Mouse (Mus musculus) stomach, postnatal 0 days (tissue): ENCODE measurements around the gene Rbms3. TPM values are rescaled to one million over a fixed set of nuclear protein-coding genes. Genes with fewer than 3 reads are reported as not detected.

ENCODE experiments used
- ATAC-seq: fragments of 200-750 bp; cut with Nextera tagmentation; 2 replicates; pipeline ENCODE4 v1.8.0; 2017; ENCODE audit not compliant: low FRiP score, low TSS enrichment
- DNase-seq: peaks from one replicate; pipeline ENCODE4 v3.0.0-alpha.2; 2016; ENCODE audit warnings: low spot score
- H3K27ac ChIP-seq: fragments of 300-500 bp; sonication (generic); replicated peaks from 2 replicates; pipeline ENCODE4 v1.5.1; 2014; ENCODE audit warnings: mild to moderate bottlenecking, control low read depth
- H3K27me3 ChIP-seq: fragments of 300-500 bp; sonication (generic); 2 replicates; pipeline ENCODE4 v1.6.1; 2014; ENCODE audit warnings: low read length; ENCODE audit not compliant: control insufficient read depth, insufficient read depth
- H3K36me3 ChIP-seq: fragments of 300-500 bp; sonication (generic); 2 replicates; pipeline ENCODE4 v1.6.1; 2014; ENCODE audit warnings: low read length, mixed read lengths; ENCODE audit not compliant: control insufficient read depth, insufficient read depth
- H3K4me1 ChIP-seq: fragments of 300-500 bp; sonication (generic); replicated peaks from 2 replicates; pipeline ENCODE4 v1.6.1; 2014; ENCODE audit warnings: antibody characterized with exemption; ENCODE audit not compliant: control insufficient read depth, insufficient read depth
- H3K4me2 ChIP-seq: fragments of 300-500 bp; sonication (generic); replicated peaks from 2 replicates; pipeline ENCODE4 v1.6.1; 2014; ENCODE audit warnings: low read depth, mild to moderate bottlenecking, control low read depth, moderate library complexity
- H3K4me3 ChIP-seq: fragments of 300-500 bp; sonication (generic); 2 replicates; pipeline ENCODE4 v1.5.1; 2014; ENCODE audit warnings: low read depth, low read length, control low read depth
- H3K9ac ChIP-seq: fragments of 300-500 bp; sonication (generic); 2 replicates; pipeline ENCODE4 v1.6.1; 2014; ENCODE audit warnings: mild to moderate bottlenecking, low read length, control low read depth, mixed read lengths
- H3K9me3 ChIP-seq: fragments of 300-500 bp; sonication (generic); 2 replicates; pipeline ENCODE4 v1.6.1; 2016; ENCODE audit warnings: low read length; ENCODE audit not compliant: control insufficient read depth
- CTCF ChIP-seq: IDR thresholded peaks from 2 replicates; pipeline ENCODE4 v1.5.1; 2016; ENCODE audit warnings: antibody characterized with exemption, low read depth, mild to moderate bottlenecking, moderate library complexity
- EP300 ChIP-seq: optimal IDR thresholded peaks from 2 replicates; pipeline ENCODE3; 2016; ENCODE audit warnings: antibody characterized with exemption
- WGBS: fragments of 180-500 bp; shearing (Covaris S2); extraction: QIAGEN DNeasy Blood & Tissue Kit; methylation state at CpG from one replicate; pipeline ENCODE4 v1.1.7; 2014; 5-methylcytosine and 5-hydroxymethylcytosine counted together
- polyA plus RNA-seq: library from polyadenylated mRNA; unstranded; fragments of >200 nt; fragmentation: Nextera tagmentation; extraction: Ambion mirVana; gene quantifications from 2 replicates; pipeline ENCODE4 v1.2.1, GENCODE M21; 2015

The Rbms3 gene
- polyA plus RNA-seq, 1 experiment from 2014 or later, result 20.9 TPM

DNA sequence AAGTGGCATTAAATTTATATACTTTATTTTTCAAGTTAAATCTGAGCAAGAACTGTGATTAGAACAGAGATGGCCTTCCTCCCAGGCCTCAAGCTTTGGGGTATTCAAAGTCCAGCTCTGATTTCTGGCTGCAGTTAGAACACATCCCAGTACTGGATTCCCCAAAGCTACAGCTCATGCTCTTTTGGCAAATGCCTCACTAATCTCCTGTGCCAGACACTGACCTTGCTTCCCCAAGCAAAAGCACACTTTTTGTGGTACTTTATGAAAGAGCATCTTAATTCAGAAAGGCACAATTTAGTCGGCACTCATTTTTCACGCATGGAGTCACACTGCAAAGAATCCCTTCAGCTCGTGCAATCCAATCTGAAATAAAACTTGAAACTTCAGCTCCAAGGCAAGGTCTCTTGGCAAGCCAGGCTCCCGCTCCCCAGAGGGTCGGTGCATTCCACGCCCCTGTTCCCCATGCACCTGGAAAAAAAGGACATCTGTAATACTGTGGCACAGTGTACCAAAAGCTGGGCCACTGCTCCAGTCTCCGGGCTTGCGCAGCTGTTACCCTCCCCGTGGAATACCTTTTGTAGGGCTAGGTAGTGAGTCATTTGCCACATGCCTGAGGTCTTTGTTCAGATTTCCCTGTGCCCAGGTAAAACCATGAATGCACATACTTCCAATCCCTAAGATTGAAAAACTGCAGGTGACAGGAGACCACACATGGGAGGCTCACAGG is 413.5 kb downstream of the Rbms3 start:
- 67% methylated on average over 9 of the region's 9 CpGs for WGBS
- no peak overlapping the region for H3K9ac ChIP-seq
- no peaks in the 10 kb centered on the region for H3K4me1 ChIP-seq
- no peaks in the 10 kb centered on the region for H3K36me3 ChIP-seq
- no peak overlapping the region for H3K4me2 ChIP-seq
- no peaks in the 10 kb centered on the region for H3K9me3 ChIP-seq
- no peak overlapping the region for H3K27ac ChIP-seq
- no peaks in the 10 kb centered on the region for H3K27me3 ChIP-seq
- no peak overlapping the region for H3K4me3 ChIP-seq
- TF ChIP-seq EP300, result no peak
- TF ChIP-seq CTCF, result no peak
- ATAC-seq (no peak), DNase-seq (no peak)

DNA sequence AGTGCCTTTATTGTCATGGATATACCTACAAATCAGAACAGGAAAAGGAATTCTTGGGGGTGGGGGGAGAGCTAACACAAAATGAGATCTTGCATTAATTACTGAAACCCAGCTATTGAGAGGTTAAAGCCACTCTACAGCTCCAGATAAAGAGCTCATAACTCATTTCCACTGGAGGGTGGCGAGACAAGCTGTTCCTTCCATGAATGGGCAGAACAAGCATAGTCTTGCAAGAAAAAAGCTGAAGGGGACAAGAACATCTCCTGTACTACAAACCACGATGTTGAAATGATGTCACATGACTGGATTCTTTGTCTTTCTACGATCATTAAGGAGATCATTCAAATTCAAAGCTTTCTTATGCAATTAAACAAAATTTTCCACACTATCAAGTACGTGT is 417.7 kb downstream of the Rbms3 start:
- Histone ChIP-seq H3K27ac (no peak overlapping the region), H3K27me3 (no peaks in the 10 kb centered on the region), H3K4me2 (no peak overlapping the region), H3K4me3 (no peak overlapping the region), H3K4me1 (no peaks in the 10 kb centered on the region), H3K36me3 (no peaks in the 10 kb centered on the region), H3K9me3 (no peaks in the 10 kb centered on the region), H3K9ac (no peak overlapping the region)
- DNase-seq (no peak), ATAC-seq (no peak)
- WGBS, result 50% methylated on average over 4 of the region's 4 CpGs
- TF ChIP-seq CTCF (no peak), EP300 (no peak)

DNA sequence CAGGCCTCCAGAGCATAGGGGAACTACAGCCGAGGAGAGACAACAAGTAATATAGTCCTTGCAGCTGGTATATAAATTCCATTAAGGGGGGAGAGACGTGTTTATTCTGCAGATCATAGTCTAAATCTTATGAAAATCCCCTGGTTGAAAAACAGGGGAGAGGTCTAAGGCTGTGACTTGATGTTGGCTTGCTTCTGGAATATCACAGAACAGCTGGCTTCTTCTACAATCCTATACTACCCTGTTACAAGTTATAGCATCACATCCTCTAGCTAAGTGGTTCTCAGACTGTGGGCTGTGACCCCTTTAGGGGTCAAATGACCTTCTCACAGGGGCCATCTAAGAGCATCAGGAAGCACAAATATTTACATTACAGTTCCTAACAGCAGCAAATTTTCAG is 419.4 kb downstream of the Rbms3 start:
- TF ChIP-seq EP300 (no peak), CTCF (no peak)
- no peaks in the 10 kb centered on the region; the same call in 1 of the 2 replicates for H3K4me1 ChIP-seq
- ATAC-seq, result no peak
- H3K27ac ChIP-seq, result no peak overlapping the region
- H3K36me3 ChIP-seq, result no peaks in the 10 kb centered on the region
- 45% methylated on average over 2 of the region's 2 CpGs for WGBS
- H3K4me2 ChIP-seq, result no peak overlapping the region
- H3K9ac ChIP-seq, result no peak overlapping the region
- H3K4me3 ChIP-seq, result no peak overlapping the region
- no peaks in the 10 kb centered on the region for H3K27me3 ChIP-seq
- H3K9me3 ChIP-seq, result no peaks in the 10 kb centered on the region
- DNase-seq, result no peak

DNA sequence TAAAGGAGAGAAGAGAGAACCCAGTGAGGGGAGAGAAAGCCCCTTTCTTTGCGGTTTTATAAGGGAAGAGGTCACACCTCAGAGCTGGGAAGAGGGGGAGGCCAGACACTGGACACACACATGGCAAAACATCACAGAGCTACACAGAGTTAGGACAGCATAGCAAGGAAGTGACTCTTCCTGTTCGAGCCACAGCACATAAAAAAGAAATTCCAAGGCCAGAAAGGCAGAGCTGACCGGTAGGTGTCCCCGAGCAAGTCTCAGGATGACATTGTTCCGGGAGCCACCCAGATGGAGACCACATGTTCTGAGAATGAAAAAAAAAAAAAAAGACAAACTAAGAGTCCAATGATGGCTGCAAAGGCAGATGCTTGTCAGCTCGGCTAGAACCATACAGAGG is 424.3 kb downstream of the Rbms3 start:
- Histone ChIP-seq H3K4me3 (no peak overlapping the region), H3K4me1 (no peaks in the 10 kb centered on the region; the same call in 1 of the 2 replicates), H3K27ac (no peak overlapping the region), H3K9me3 (no peaks in the 10 kb centered on the region), H3K4me2 (no peak overlapping the region), H3K27me3 (no peaks in the 10 kb centered on the region), H3K36me3 (no peaks in the 10 kb centered on the region), H3K9ac (no peak overlapping the region)
- no peak for DNase-seq
- TF ChIP-seq CTCF, result no peak
- no peak for TF ChIP-seq EP300
- 65% methylated on average over 6 of the region's 6 CpGs for WGBS
- ATAC-seq, result no peak

DNA sequence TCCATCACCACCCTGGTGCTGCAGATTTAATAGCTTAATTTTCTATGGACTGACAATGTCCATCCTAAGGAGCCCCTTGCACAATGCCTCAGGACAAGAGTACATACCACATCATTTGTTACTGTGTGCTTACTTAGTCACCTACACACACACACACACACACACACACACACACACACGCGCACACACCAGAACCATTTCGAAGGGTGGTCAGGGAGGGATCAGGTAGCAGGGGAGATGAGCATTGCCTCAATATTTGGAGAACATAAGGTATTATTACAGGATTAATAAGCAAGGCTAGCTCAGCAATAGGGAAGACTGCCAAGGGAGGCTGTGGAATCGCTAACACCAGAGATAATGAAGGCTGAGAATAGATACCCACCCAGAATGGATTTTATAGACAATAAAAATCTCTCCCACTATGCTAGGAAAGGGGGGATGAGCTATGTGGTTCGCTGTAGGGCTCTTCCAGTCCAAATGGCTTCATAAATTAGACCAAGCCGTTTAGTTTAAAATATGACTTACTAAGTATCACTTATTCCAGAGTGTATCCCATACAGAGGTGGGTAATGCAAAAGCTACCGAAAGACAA is 429.6 kb downstream of the Rbms3 start:
- H3K4me2 ChIP-seq, result no peak overlapping the region
- no peaks in the 10 kb centered on the region for H3K36me3 ChIP-seq
- no peak for DNase-seq
- H3K4me1 ChIP-seq, result no peaks in the 10 kb centered on the region
- no peak for TF ChIP-seq CTCF
- no peak for TF ChIP-seq EP300
- H3K9me3 ChIP-seq, result no peaks in the 10 kb centered on the region
- no peak overlapping the region for H3K4me3 ChIP-seq
- 77% methylated on average over 7 of the region's 7 CpGs for WGBS
- no peak overlapping the region for H3K27ac ChIP-seq
- no peaks in the 10 kb centered on the region for H3K27me3 ChIP-seq
- H3K9ac ChIP-seq, result no peak overlapping the region
- ATAC-seq, result no peak

DNA sequence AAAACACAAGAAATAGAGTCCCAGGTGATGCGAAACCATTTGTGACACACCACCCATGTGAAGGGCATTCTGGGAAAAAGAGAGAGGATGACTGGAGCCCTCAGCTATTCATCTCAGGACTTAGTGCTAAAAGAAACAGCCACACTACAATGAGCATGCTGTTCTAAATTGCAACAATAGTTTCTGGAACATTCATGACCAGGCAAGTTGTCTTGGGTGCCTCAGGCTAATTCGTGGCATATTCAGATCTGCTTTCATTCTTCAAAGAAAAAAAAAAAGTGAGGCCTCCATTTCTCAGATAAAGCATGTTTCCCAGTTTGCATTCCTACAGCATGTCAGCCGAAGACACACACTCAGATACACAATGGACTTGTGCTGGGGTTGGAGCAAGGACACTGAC is 432.2 kb downstream of the Rbms3 start:
- Histone ChIP-seq H3K4me2 (no peak overlapping the region), H3K36me3 (no peaks in the 10 kb centered on the region), H3K9ac (no peak overlapping the region), H3K4me3 (no peak overlapping the region), H3K27me3 (no peaks in the 10 kb centered on the region), H3K9me3 (no peaks in the 10 kb centered on the region), H3K27ac (no peak overlapping the region), H3K4me1 (no peaks in the 10 kb centered on the region)
- ATAC-seq (no peak), DNase-seq (no peak)
- WGBS, result 74% methylated on average over 3 of the region's 3 CpGs
- TF ChIP-seq CTCF, result no peak
- TF ChIP-seq EP300, result no peak
